Mouse (Mus musculus) adrenal gland, postnatal 25 days (tissue): ENCODE data around the gene Tmem255a. TPM values are rescaled to one million over a fixed set of nuclear protein-coding genes. Genes with fewer than 3 reads are reported as not detected.

Experiments
- DNase-seq: peaks from one replicate; pipeline ENCODE4 v3.0.0; 2021; ENCODE audit warnings: mixed read lengths
- microRNA-seq, 2 experiments: library from miRNA; unstranded; fragments of <30 nt; microRNA quantifications; one replicate each; pipeline ENCODE4 v1.2.0; 2021
- total RNA-seq: library from RNA; stranded (reverse); gene quantifications from 2 replicates; pipeline ENCODE4 v1.2.3, GENCODE M21; 2021

Gene Tmem255a
- total RNA-seq, 1 experiment from 2014 or later, result 13.1 TPM

GRCm38 (mm10) chrX:38166064-38166463, 86.2 kb downstream of the Tmem255a start:
- no peak for DNase-seq

- no peak for DNase-seq
Measured at GRCm38 (mm10) chrX:38165315-38165714, 86.9 kb downstream of the Tmem255a start.

GRCm38 (mm10) chrX:38159097-38159496, 93.1 kb downstream of the Tmem255a start:
- DNase-seq, result no peak

Small RNAs within 50 kb of the gene (microRNA-seq; reads per million reads assigned to microRNA genes)
- 0 to 0.36 reads per million in 2 experiments for gene Mir3110

Other genes starting within 250 kb of the Tmem255a start
- gene Btg1-ps1, start 233.6 kb downstream of the Tmem255a start, total RNA-seq, result not detected in 2 replicates
- gene Btg1-ps2, start 209.3 kb downstream of the Tmem255a start, total RNA-seq, result not detected in 2 replicates
- gene Rhox10, start 186.0 kb downstream of the Tmem255a start, total RNA-seq, result not detected in 2 replicates
- gene Rhox11, start 167.3 kb downstream of the Tmem255a start, total RNA-seq, result not detected in 2 replicates
- gene Rhox12, start 141.5 kb downstream of the Tmem255a start, total RNA-seq, result not detected in 2 replicates
- not detected in 2 replicates for gene Rhox13, start 131.2 kb downstream of the Tmem255a start, total RNA-seq
- 34.8 and 36.7 TPM in 2 replicates for gene Zbtb33, start 62.6 kb downstream of the Tmem255a start, total RNA-seq
- not detected in 2 replicates for gene Atp1b4, start 63.7 kb upstream of the Tmem255a start, total RNA-seq
- 251 and 254 TPM in 2 replicates for gene Lamp2, start 204.0 kb upstream of the Tmem255a start, total RNA-seq